Mouse (Mus musculus) midbrain, postnatal 0 days (tissue): ENCODE results near the gene Fyb2. TPM values are rescaled to one million over a fixed set of nuclear protein-coding genes. Genes with fewer than 3 reads are reported as not detected.

Experiments
- ATAC-seq: fragments of 200-750 bp; cut with Nextera tagmentation; 2 replicates; pipeline ENCODE4 v1.8.0; 2017; ENCODE audit warnings: moderate number of reproducible peaks, mild to moderate bottlenecking, moderate TSS enrichment, moderate library complexity; ENCODE audit not compliant: low FRiP score
- DNase-seq: peaks from one replicate; pipeline ENCODE4 v3.0.0-alpha.2; 2015; ENCODE audit warnings: low spot score
- H3K27ac ChIP-seq: fragments of 300-500 bp; sonication (generic); 2 replicates; pipeline ENCODE4 v1.5.1; 2014; ENCODE audit warnings: low read depth, mild to moderate bottlenecking, low read length, mixed read lengths
- H3K27me3 ChIP-seq: fragments of 300-500 bp; sonication (generic); 2 replicates; pipeline ENCODE4 v1.6.1; 2014; ENCODE audit warnings: low read length, control low read depth, mixed read lengths; ENCODE audit not compliant: insufficient read depth
- H3K36me3 ChIP-seq: fragments of 300-500 bp; sonication (generic); 2 replicates; pipeline ENCODE4 v1.6.1; 2014; ENCODE audit warnings: low read length, control low read depth, mixed read lengths; ENCODE audit not compliant: insufficient read depth
- H3K4me1 ChIP-seq: fragments of 300-500 bp; sonication (generic); 2 replicates; pipeline ENCODE4 v1.6.1; 2014; ENCODE audit warnings: mild to moderate bottlenecking, control low read depth, antibody characterized with exemption, low read length, mixed read lengths; ENCODE audit not compliant: insufficient read depth
- H3K4me2 ChIP-seq: fragments of 300-500 bp; sonication (generic); 2 replicates; pipeline ENCODE4 v1.6.1; 2014; ENCODE audit warnings: low read depth, mild to moderate bottlenecking, low read length, mixed read lengths; ENCODE audit not compliant: poor library complexity, severe bottlenecking
- H3K4me3 ChIP-seq: fragments of 300-500 bp; sonication (generic); 2 replicates; pipeline ENCODE4 v1.5.1; 2014; ENCODE audit warnings: low read depth, mild to moderate bottlenecking, low read length, moderate library complexity
- H3K9ac ChIP-seq: fragments of 300-500 bp; sonication (generic); replicated peaks from 2 replicates; pipeline ENCODE4 v1.6.1; 2014; ENCODE audit warnings: mild to moderate bottlenecking, low read length, moderate library complexity, mixed read lengths; ENCODE audit not compliant: poor library complexity, severe bottlenecking
- H3K9me3 ChIP-seq: fragments of 300-500 bp; sonication (generic); 2 replicates; pipeline ENCODE4 v1.6.1; 2016; ENCODE audit warnings: low read length, control low read depth
- CTCF ChIP-seq: IDR thresholded peaks from 2 replicates; pipeline ENCODE4 v1.5.1; 2016; ENCODE audit warnings: antibody characterized with exemption, mild to moderate bottlenecking
- WGBS: fragments of 180-500 bp; shearing (Covaris S2); extraction: QIAGEN DNeasy Blood & Tissue Kit; methylation state at CpG from one replicate; pipeline ENCODE4 v1.1.7; 2014; 5-methylcytosine and 5-hydroxymethylcytosine counted together
- polyA plus RNA-seq: library from polyadenylated mRNA; unstranded; fragments of >200 nt; fragmentation: Nextera tagmentation; extraction: Ambion mirVana; gene quantifications from 2 replicates; pipeline ENCODE4 v1.2.1, GENCODE M21; 2015
- total RNA-seq: library from RNA; depleted of rRNA; stranded (reverse); fragments of >200 nt; gene quantifications from 2 replicates; pipeline ENCODE4 v1.2.3, GENCODE M21; 2014

Fyb2 gene
- total and polyA plus RNA-seq, 2 experiments from 2014 or later, result 0.28 to 0.49 TPM

- H3K27ac ChIP-seq, result no peak overlapping the region
- no peaks in the 10 kb centered on the region for H3K36me3 ChIP-seq
- no peaks in the 10 kb centered on the region for H3K27me3 ChIP-seq
- no peaks in the 10 kb centered on the region for H3K4me1 ChIP-seq
- 90% methylated on average over 2 of the region's 2 CpGs for WGBS
- no peak for TF ChIP-seq CTCF
- ATAC-seq (no peak), DNase-seq (no peak)
- H3K4me3 ChIP-seq, result no peak overlapping the region
- no peak overlapping the region for H3K4me2 ChIP-seq
- H3K9ac ChIP-seq, result no peak overlapping the region
- no peaks in the 10 kb centered on the region for H3K9me3 ChIP-seq
Measured at GRCm38 (mm10) chr4:104972606-104973005, 59.4 kb downstream of the Fyb2 start.

DNA sequence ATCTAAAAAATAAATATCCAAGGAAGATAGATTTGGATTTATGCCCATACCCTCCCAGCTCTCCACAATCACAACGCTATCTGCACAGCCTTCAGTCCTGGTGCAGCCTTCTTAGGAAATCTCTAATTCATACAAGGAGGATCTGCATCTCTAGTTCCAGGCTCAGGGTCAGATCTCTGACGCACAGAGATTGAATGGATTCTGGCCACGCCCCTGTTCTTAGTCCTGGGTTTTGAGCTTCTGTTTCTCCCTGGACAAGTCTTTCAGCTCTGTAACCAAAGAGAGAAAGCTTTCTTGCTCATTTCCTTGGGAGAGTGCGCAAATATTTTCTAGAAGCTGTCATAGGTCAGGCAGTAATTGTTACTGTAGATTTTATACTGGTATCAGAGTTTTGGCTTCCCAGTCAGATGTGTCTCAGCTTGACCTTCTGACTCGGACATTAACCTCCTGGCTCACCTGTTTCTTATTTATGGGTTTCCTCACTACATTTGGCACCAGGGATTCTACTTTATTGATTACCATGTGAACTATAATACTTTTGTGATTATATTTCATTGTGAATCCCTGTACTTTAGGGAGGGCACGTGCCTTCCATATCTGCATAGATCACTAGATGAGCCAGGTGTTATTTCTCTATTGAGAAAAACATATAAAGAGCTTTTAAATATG is 62.0 kb downstream of the Fyb2 start:
- no peak for DNase-seq
- H3K27me3 ChIP-seq, result no peaks in the 10 kb centered on the region
- WGBS, result 89% methylated on average over 6 of the region's 6 CpGs
- H3K4me1 ChIP-seq, result no peaks in the 10 kb centered on the region
- no peaks in the 10 kb centered on the region for H3K9me3 ChIP-seq
- H3K4me3 ChIP-seq, result no peak overlapping the region
- no peak for TF ChIP-seq CTCF
- no peaks in the 10 kb centered on the region for H3K36me3 ChIP-seq
- no peak overlapping the region for H3K4me2 ChIP-seq
- no peak overlapping the region for H3K27ac ChIP-seq
- H3K9ac ChIP-seq, result no peak overlapping the region
- ATAC-seq, result no peak

DNA sequence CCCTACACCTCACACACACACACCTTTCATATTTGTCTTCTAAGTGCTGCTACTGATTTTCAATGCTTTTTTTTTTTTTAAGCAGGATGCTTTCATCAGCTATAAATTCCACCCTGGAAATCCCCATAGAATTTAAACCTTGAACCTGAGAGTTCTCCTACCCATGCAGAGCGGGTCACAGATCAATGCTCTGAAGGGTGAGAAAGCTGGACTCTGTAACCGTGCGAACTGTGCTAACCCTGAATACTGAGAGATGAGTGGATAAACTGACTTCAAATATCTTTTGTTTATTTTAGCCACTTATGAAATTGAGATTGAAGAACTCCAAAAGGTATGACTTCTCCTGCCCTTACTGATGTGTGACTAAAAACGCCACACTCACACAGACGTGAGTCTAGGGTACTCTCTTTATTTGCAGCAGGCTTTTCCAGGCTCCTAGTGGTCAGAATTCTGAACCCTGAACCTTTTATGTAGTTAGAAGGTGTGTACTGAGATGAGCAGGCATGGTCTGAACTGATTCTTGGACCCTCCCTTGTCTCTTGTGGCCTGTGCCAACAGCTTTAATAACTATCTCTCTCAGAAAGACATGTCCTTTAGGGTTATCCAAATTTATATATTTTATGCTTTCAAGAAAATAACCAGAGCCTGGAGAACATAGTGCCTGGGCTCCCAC is 72.8 kb downstream of the Fyb2 start:
- no peaks in the 10 kb centered on the region for H3K9me3 ChIP-seq
- no peak for TF ChIP-seq CTCF
- H3K4me3 ChIP-seq, result no peak overlapping the region
- no peak overlapping the region for H3K9ac ChIP-seq
- H3K27me3 ChIP-seq, result no peaks in the 10 kb centered on the region
- ATAC-seq, result no peak
- H3K4me1 ChIP-seq, result no peaks in the 10 kb centered on the region
- no peaks in the 10 kb centered on the region for H3K36me3 ChIP-seq
- WGBS, result 86% methylated on average over 5 of the region's 5 CpGs
- no peak overlapping the region for H3K27ac ChIP-seq
- no peak overlapping the region for H3K4me2 ChIP-seq
- DNase-seq, result no peak

GRCm38 (mm10) chr4:104987631-104988030 is 74.4 kb downstream of the Fyb2 start:
- ATAC-seq (no peak), DNase-seq (no peak)
- H3K9me3 ChIP-seq, result no peaks in the 10 kb centered on the region
- no peaks in the 10 kb centered on the region for H3K4me1 ChIP-seq
- no peak overlapping the region for H3K27ac ChIP-seq
- H3K4me3 ChIP-seq, result no peak overlapping the region
- H3K36me3 ChIP-seq, result no peaks in the 10 kb centered on the region
- H3K27me3 ChIP-seq, result no peaks in the 10 kb centered on the region
- no peak overlapping the region for H3K9ac ChIP-seq
- H3K4me2 ChIP-seq, result no peak overlapping the region
- WGBS, result 76% methylated on average over 7 of the region's 7 CpGs
- no peak for TF ChIP-seq CTCF

DNA sequence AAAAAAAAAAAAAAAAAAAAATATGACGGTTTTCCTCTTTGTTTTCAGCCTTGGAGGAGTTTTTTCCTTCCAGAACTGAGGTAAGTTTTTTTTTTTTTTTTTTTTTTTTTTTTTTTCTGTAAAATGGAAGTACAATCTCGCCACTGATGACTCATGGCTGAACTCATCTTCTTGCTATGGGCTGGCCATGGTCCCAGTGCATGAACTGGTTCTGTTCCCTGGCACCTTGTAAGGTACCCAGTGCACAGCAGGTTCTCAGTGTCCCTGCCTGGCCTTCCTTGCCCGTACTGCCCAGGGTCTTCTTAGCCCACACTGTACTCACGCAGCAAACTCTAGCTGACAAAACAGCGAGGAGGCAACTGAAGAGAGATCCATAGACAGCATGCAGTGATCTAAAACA is 74.8 kb downstream of the Fyb2 start:
- no peak overlapping the region for H3K9ac ChIP-seq
- ATAC-seq (no peak), DNase-seq (no peak)
- H3K4me1 ChIP-seq, result no peaks in the 10 kb centered on the region
- no peaks in the 10 kb centered on the region for H3K9me3 ChIP-seq
- 87% methylated on average over 5 of the region's 5 CpGs for WGBS
- no peak for TF ChIP-seq CTCF
- no peak overlapping the region for H3K4me3 ChIP-seq
- H3K27me3 ChIP-seq, result no peaks in the 10 kb centered on the region
- no peaks in the 10 kb centered on the region for H3K36me3 ChIP-seq
- H3K27ac ChIP-seq, result no peak overlapping the region
- no peak overlapping the region for H3K4me2 ChIP-seq

- WGBS, result 88% methylated on average over 7 of the region's 7 CpGs
- Histone ChIP-seq H3K27ac (no peak overlapping the region), H3K4me3 (no peak overlapping the region), H3K4me2 (no peak overlapping the region), H3K9ac (no peak overlapping the region), H3K9me3 (no peaks in the 10 kb centered on the region), H3K36me3 (no peaks in the 10 kb centered on the region), H3K27me3 (no peaks in the 10 kb centered on the region), H3K4me1 (no peaks in the 10 kb centered on the region)
- DNase-seq (no peak), ATAC-seq (no peak)
- TF ChIP-seq CTCF, result no peak
Measured at GRCm38 (mm10) chr4:104988709-104989108, 75.5 kb downstream of the Fyb2 start.
